Mouse (Mus musculus) lung, adult 2 months (tissue): ENCODE data around the gene Cdadc1.

Experiments used
- CTCF ChIP-seq: fragments of 200-500 bp; IDR thresholded peaks from 2 replicates; pipeline ENCODE4 v1.5.1; 2011; ENCODE audit warnings: mild to moderate bottlenecking, low read length, control low read depth; ENCODE audit not compliant: insufficient read depth
- POLR2A ChIP-seq: fragments of 200-500 bp; IDR thresholded peaks from 2 replicates; pipeline ENCODE4 v1.6.1; 2011; ENCODE audit warnings: low read depth, mild to moderate bottlenecking, control low read depth, low read length, borderline replicate concordance; ENCODE audit errors: extremely low read depth

DNA sequence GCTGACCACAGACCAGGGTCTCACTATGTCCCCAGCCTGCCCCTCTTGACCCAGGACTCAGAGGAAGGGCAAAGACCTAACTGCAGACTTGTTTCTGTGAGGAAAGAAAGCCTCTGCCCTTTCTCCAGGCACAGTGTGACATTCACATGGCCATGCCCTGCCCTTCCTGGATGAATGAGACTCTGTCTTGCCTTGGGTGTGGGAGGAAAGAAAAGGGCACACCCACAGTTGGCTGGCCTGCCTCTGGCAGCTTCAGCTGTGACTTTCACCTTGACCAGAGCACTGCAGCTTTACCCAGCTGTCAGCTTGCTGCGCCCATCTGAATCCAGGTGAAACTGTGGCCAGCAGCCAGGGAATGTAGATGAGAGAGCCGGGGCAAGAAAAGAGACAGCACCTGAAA lies 46.9 kb downstream of the Cdadc1 start:
- TF ChIP-seq CTCF (no peak), POLR2A (no peak)
